Mouse (Mus musculus): ENCODE results near the gene Tulp4.

Tulp4 gene

GRCm38 (mm10) chr17:6106361-6107014 lies at the start of gene Tulp4:
Tulp4 (plus strand) TSS chr17:6106437.
- peak; percentile 74 to 77 for DNase-seq (ENCODE audit: low spot score in 2 of 2)

- no peak for DNase-seq (ENCODE audit: low spot score in 2 of 2)
These were observed 43.4 kb upstream of the Tulp4 start for GRCm38 (mm10) chr17:6062793-6063192.

- DNase-seq (ENCODE audit: low spot score in 2 of 2) = no peak
These were observed 42.7 kb upstream of the Tulp4 start for GRCm38 (mm10) chr17:6063532-6063931.

- DNase-seq (ENCODE audit: low spot score in 2 of 2) = peak in 1 of 2 experiments; percentile 33
These were observed 40.2 kb upstream of the Tulp4 start for GRCm38 (mm10) chr17:6066021-6066420.

GRCm38 (mm10) chr17:6067613-6068012 lies 38.6 kb upstream of the Tulp4 start:
- DNase-seq (ENCODE audit: low spot score in 2 of 2) = no peak

- no peak for DNase-seq (ENCODE audit: low spot score in 2 of 2)
These were observed 36.4 kb upstream of the Tulp4 start for GRCm38 (mm10) chr17:6069866-6070265.

GRCm38 (mm10) chr17:6073405-6073804 lies 32.8 kb upstream of the Tulp4 start:
- DNase-seq (ENCODE audit: low spot score in 2 of 2) = no peak

GRCm38 (mm10) chr17:6079287-6080122 lies 26.7 kb upstream of the Tulp4 start, which contains the start of the genes Serac1 and Gtf2h5:
Serac1 (minus strand) TSS chr17:6079741.
Gtf2h5 (plus strand) TSS chr17:6079786.
- DNase-seq (ENCODE audit: low spot score in 2 of 2) = peak; percentile 98

GRCm38 (mm10) chr17:6083323-6083890 lies 22.8 kb upstream of the Tulp4 start:
- no peak for DNase-seq (ENCODE audit: low spot score in 2 of 2)

- DNase-seq (ENCODE audit: low spot score in 2 of 2) = no peak
These were observed 14.6 kb upstream of the Tulp4 start for GRCm38 (mm10) chr17:6091604-6092003.

GRCm38 (mm10) chr17:6095579-6095978 lies 10.7 kb upstream of the Tulp4 start:
- DNase-seq (ENCODE audit: low spot score in 2 of 2) = no peak

- peak; percentile 39 to 49 for DNase-seq (ENCODE audit: low spot score in 2 of 2)
These were observed 8.4 kb upstream of the Tulp4 start for GRCm38 (mm10) chr17:6097884-6098283.

- DNase-seq (ENCODE audit: low spot score in 2 of 2) = no peak
These were observed 4.0 kb upstream of the Tulp4 start for GRCm38 (mm10) chr17:6102287-6102686.

GRCm38 (mm10) chr17:6103566-6103965 lies 2.7 kb upstream of the Tulp4 start:
- no peak for DNase-seq (ENCODE audit: low spot score in 2 of 2)

- DNase-seq (ENCODE audit: low spot score in 2 of 2) = peak; percentile 49 to 59
These were observed 871 bp downstream of the Tulp4 start for GRCm38 (mm10) chr17:6107015-6107601.

- DNase-seq (ENCODE audit: low spot score in 2 of 2) = no peak
These were observed 1.9 kb downstream of the Tulp4 start for GRCm38 (mm10) chr17:6108175-6108574.

GRCm38 (mm10) chr17:6110956-6111355 lies 4.7 kb downstream of the Tulp4 start:
- DNase-seq (ENCODE audit: low spot score in 2 of 2) = no peak

GRCm38 (mm10) chr17:6113653-6114052 lies 7.4 kb downstream of the Tulp4 start:
- DNase-seq (ENCODE audit: low spot score in 2 of 2) = no peak

- no peak for DNase-seq (ENCODE audit: low spot score in 2 of 2)
These were observed 8.8 kb downstream of the Tulp4 start for GRCm38 (mm10) chr17:6115085-6115484.

- DNase-seq (ENCODE audit: low spot score in 2 of 2) = no peak
These were observed 11.0 kb downstream of the Tulp4 start for GRCm38 (mm10) chr17:6117148-6117725.

- DNase-seq (ENCODE audit: low spot score in 2 of 2) = no peak
These were observed 11.7 kb downstream of the Tulp4 start for GRCm38 (mm10) chr17:6117917-6118316.

GRCm38 (mm10) chr17:6118861-6119260 lies 12.6 kb downstream of the Tulp4 start:
- no peak for DNase-seq (ENCODE audit: low spot score in 2 of 2)

All from urinary bladder, postnatal 36 days (tissue).